Mouse (Mus musculus): Measurements from ENCODE around the gene Guf1. TPM values are rescaled to one million over a fixed set of nuclear protein-coding genes. Genes with fewer than 3 reads are reported as not detected.

Gene Guf1
- total RNA-seq (2021): 10 to 100 TPM; 34.2 to 36.8 TPM

DNA sequence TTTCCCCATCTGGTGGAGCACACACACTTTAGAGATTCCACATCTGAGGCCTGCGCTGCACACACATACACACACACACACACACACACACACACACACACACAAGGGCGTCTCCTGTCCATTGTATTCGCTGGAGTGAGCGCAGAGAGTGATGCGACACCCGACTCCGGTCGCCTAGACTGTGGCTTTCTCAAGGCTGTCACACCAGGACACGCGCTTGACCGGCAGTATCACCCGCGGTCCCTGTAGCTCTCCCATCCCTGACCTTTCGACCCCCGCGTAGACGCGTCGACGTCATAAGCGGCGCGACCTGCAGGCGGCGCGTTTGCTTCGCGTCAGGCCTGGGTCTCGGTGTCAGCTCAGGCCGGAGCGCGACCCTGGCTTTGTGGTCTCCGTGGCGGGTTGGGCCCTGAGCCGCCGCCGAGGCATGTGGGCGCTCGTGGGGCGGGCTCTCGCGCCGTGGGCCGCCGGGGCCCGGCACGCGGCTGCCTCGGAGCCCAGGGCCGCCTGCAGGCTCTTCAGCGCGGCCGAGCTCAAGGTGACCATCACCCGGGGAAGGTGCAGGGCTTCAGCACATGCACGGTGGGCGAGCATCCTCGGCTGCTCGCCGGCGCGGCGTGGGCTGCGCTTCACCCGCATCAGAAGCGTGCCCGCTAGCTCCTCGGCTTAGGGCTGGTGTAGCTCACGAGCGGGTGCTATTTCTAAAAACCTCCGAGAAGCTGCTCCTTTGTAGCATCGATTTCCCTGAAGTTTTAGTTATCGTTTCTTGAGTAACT is at the start of gene Guf1:
Gene Guf1, plus strand, starts transcription at position 296 of the 776 bp plus-strand sequence.
- intact Hi-C loops (cut with DNase I): no loop called here
- peak; percentile 95 for DNase-seq

DNA sequence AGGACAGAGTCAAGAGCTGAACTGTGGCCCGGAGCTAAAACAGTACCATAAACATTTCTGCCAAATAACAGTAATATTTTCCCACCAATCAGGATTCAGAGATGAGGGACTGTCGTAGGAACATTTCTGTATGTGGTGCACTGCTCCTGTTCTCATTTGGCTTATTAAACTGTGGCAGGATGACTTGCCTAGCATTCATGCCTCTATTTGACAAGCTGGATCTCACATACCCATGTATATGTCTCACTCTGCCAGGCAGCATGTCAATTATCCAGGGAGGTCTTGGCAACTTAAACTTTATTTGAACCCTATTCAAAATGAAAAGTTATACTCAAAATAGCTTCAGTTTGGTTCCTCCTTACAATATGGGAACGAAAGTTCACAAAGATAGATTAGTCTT is 49.7 kb upstream of the Guf1 start:
- no peak for DNase-seq
- intact Hi-C loops (cut with DNase I): no loop called here

DNA sequence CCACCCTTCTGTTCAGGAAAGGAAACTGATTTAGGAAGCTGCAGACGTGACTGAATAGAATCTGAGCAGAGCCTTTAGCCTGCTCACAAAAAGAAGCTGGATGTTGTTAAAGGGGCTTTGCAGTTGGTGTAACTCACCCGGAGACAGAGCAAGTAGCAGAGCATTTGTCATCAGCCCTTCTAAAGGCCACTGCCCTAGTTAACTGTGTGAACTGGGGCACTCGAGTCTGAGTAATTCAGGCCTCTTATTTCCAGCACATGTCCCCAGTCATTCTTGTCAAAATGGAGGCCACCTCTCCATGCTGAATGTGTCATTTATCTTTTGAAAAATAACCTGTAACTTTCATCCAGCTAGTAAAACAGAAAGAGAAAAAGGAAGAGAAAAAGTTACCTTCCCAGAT is 45.1 kb upstream of the Guf1 start:
- intact Hi-C loops (cut with DNase I): no loop called here
- no peak for DNase-seq

DNA sequence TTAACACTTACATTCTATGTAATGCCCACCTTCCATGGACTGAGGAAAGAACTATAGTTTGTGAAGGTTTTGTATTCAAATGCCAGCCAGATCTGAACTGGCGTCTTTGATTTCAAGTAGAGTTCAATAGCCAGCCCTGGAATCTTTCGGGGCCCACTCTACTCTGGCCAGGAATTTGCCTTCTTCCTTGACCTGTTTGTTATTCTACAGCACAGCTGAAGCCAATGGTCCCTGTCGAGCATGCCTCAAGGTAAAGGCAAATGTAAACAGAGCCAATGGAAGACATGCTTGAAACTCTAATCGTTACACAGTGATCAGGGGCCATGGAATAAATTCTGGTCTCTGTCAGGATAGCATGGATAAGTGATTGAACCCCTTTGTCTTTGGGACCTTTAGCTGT is 44.5 kb upstream of the Guf1 start:
- intact Hi-C loops (cut with DNase I): no loop called here
- DNase-seq: no peak

DNA sequence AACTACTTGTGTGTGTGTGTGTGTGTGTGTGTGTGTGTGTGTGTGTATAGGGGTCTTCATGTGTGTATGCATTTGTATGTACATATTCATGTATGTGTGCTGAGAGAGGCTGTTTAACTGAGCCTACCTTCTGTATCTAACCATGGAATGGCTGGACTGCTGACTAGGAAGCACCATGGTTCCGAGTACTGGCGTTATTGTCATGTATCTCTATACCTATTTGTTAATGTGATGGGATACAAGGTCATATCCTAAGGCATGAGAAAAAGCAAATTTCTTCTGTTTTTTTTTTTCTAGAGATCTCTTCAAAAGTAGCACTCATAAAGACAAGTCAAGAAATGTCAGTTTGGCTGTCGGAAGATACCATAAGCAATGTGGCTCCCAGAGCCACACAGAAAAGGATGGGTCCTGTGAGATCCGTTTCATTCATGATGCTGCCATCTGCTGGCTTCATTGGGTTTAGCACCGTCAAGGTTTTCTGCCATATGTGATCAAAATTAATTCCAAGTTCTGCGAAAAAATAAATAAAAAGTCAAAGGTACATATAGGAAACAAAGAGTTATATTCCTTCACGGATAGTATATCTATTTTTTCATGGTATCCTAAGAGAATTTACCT is 36.0 kb upstream of the Guf1 start:
- DNase-seq: peak; percentile 64
- intact Hi-C loops (cut with DNase I): loop anchor here (2.0 to 10.0 kb wide), 3 partner anchors 180 to 1396 kb away; partner anchors contain the start of gene Kctd8

DNA sequence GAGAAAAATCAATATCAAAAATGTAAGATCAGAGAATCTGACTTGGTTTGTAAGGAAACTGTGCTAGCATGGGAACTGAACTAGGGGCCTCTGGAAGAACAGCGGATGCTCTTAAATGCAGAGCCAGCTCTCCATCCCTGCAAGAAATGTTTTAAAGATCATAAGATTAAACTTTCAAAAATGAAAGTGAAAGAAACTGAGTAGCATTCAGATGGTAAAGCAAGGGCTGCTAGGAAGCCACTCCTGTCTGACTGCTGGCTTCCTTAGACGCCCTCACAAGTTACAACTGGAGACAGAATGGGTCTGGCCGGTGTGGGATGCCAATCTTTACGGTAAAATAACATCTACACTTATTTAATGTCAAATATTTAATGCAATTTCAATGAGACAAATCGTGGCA is 34.7 kb upstream of the Guf1 start:
- no peak for DNase-seq
- intact Hi-C loops (cut with DNase I): loop anchor here (5.0 to 10.0 kb wide), 2 partner anchors 1270 to 1397 kb away; no protein-coding TSS in a partner anchor

DNA sequence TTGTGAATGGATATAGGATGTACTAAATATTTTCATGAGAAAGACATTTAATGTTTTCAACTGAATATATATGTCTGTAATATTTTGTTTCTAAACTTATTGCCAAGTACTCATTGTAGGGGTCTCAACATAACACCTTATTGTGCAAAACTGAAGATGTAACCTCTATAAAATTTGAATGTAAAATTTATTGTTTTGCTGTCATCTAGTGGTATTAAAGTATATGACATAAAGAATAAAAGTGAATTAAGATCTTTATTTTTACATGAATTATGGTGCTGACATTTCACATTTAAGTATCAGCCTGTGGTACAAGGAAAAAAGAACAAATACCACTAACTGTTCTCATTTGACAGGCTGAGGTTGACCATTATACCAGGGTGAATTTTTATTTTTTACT is 32.8 kb upstream of the Guf1 start:
- intact Hi-C loops (cut with DNase I): loop anchor here (5.0 to 10.0 kb wide), 2 partner anchors 1272 to 1399 kb away; no protein-coding TSS in a partner anchor
- no peak for DNase-seq

DNA sequence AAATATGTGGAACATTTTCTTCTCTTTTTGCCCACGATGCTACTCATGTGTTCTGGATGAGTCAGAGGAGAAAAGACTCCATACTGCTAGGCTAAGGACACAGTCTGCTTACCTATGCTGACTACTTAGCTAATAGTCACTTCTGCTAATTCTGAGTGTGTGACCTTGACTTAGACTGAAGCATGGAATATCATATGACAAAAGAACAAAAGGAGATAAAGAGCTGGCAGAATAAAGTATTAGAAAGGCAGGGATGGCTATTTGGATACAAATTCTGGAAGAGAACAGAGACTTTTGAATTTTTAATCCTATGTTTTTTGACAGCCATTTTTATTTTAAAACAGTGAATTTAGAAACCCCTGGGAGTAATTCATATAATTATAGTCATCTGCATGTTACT is 15.0 kb upstream of the Guf1 start:
- DNase-seq: no peak
- intact Hi-C loops (cut with DNase I): no loop called here

DNA sequence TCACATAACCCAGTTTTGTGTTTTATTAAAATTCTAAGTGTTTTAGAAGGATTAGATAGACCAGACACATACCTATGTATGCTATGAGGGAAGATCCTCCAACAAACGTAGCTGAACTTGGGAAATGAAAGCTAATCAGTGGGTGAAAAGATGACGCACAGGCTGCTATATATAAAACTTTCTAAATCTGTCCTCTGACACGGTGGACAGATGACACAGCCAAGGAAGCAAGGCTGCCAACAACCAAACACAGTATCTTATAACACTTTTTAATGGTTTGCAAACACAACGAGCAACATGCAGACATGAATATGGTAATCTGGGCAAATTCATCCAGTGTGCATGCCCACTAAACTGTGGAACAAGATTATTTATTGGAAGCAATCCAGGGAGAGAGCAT is 14.2 kb upstream of the Guf1 start, which contains the start of gene Yipf7:
Gene Yipf7, minus strand, starts transcription at position 160 of the 400 bp plus-strand sequence.
- intact Hi-C loops (cut with DNase I): no loop called here
- no peak for DNase-seq

DNA sequence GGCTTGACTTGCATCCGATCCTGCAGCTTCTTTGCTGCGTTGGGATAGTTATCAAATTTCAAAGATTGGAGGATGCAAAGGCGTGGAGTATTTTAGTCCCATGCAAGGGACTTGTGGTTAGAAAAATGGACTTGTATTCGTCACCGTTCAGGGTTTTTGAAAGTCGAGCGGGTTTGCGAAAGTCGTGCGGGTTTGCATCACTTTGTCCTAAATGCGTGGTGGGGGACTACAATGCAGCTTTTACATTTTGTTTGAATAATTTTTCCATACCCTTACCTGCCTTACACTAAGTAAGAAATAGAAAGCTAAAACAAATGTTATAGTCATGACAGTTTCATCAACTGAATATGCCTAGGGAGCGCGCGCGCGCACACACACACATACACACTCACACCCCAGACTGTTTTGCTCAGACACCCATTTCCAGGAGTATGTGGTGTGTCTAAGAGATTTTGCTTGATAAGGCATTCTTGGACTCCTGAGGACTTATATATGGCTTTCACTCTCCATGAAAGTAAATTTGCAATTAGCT is 747 bp downstream of the Guf1 start:
- intact Hi-C loops (cut with DNase I): no loop called here
- DNase-seq: peak; percentile 6

DNA sequence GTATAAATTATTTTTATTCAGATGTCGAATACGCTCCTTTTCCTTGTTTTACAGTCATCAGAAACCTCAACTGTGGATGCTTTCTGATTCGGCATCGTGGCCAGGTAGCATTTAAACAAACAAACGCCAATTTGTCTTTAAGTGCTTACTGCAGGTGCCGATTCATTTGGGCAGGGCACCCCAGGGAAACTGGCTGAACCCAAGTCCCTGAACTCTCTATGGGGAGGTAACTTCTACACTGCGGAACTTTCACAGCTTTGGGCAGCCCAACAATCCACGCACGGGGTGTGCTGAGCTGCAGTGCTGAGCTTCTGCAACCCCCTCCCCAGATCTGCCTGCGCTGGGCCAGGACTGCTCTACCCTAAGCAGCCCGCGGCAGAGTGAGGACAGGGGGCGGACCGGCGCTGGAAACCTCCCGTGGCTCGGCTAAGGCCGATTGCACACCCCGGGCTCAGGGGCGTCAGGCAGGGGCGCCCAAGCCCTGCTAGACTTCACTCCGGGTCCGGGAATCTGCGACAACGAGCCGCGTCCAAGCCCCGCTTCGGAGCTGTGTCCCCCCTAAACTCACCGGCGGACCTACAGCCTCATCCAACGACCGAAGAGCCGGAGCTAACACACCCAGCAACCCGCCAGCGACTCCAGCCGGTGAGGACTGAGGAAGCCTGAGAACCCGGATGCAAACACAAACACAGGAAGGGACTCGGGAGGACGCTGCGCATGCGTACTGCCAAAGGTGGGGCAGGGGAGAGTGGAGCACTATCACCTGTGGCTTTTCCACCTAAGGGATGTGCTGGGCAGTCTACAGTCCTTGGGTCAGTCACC is 35.1 kb downstream of the Guf1 start, which contains the start of gene Gnpda2:
Gene Gnpda2, minus strand, starts transcription at position 701 of the 822 bp plus-strand sequence.
- intact Hi-C loops (cut with DNase I): no loop called here
- peak; percentile 92 for DNase-seq

DNA sequence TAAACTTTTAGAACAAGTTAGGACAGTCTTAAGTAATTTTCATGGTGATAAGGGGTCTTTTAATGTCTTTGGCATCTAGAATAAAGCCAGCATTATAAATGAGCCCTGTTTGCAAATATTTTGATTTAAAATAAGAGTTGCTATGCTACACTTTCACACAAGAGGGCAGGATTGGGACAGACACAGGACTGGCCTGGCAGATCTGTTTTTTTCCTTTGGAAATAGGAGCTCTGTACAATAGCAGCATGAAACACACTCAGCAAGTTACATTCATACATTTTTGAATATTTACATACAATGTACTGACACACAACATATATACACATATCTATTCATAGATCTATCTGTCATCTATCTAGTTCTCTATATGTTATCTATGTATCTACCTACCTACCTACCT is 44.3 kb downstream of the Guf1 start:
- no peak for DNase-seq
- intact Hi-C loops (cut with DNase I): no loop called here

DNA sequence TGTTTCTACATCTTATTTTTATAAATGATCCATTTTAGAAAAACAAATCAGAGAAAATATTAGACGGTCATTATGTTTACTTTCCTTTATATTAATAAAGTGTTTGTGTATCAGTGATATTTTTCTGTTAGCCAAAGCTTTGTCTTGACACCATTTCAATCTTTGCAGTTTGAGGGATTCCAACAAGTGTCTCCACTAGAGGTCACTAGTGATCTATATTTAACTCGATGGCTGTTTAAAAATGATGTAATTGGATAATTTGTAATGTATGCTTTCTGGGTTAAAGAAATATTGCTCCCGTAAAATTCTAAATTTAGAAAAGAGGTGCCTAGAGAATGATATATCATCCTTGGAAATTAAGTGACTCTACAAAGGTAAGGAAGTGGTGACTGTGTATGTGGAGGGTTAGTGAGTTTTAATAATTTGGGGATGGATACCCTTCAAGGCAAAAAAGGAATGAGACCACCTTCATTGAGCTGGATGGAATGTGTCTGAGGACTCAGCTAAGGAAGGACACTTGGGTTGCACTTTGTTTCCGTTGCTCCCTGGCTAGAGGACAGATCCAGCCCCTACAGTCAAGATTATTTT is 56.6 kb downstream of the Guf1 start:
- no peak for DNase-seq
- intact Hi-C loops (cut with DNase I): no loop called here

DNA sequence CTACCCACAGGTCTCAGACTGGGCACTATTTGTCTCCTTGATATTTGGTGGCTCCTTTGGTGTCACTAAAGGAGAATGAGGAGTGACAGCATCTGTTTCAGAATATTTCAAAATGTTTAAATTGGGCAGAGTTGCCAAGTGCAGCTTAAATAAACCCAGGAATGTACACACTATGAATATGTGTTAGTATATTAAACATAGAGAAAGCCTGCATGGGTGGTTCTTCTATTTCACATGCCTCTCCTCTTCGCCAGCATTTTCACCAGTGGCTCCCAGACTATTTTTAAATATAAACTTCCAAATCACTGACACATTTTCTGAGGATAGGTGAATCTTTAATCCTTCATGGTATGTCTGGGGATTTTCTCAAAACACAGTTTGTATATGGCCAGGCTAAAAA is 64.2 kb downstream of the Guf1 start:
- DNase-seq: no peak
- intact Hi-C loops (cut with DNase I): no loop called here

Other genes with a start within 250 kb of the Guf1 start
- 1 to 10 TPM; 8.4 TPM for gene Kctd8, start 215.2 kb upstream of the Guf1 start, total RNA-seq (2021)
- gene Yipf7, start 14.3 kb upstream of the Guf1 start, total RNA-seq (2021): not detected
- gene Gnpda2, start 35.4 kb downstream of the Guf1 start, total RNA-seq (2021): 10 to 100 TPM in 1 of 2 experiments, 1 to 10 TPM in 1; 9.7 to 13.1 TPM

Measured in left cerebral cortex, postnatal 4 days (tissue).